Mouse (Mus musculus) layer of hippocampus, adult 18-20 months (tissue): Measurements from ENCODE around the gene Scamp1. TPM values are rescaled to one million over a fixed set of nuclear protein-coding genes. Genes with fewer than 3 reads are reported as not detected.

Experiments used
- DNase-seq, 2 experiments: peaks; one replicate each; pipeline ENCODE4 v3.0.0; 2022; ENCODE audit warnings: low spot score in 2 of 2
- total RNA-seq, 2 experiments: library from RNA; stranded (reverse); gene quantifications; 2 replicates each; pipeline ENCODE4 v1.2.3; 2021

The Scamp1 gene
- total RNA-seq, 2 experiments from 2014 or later = 160 to 186 TPM

- DNase-seq = no peak
These were observed 6.2 kb downstream of the Scamp1 start for GRCm38 (mm10) chr13:94279420-94279819.

- no peak for DNase-seq
These were observed 14.4 kb downstream of the Scamp1 start for GRCm38 (mm10) chr13:94271284-94271683.

GRCm38 (mm10) chr13:94268201-94268600, 17.5 kb downstream of the Scamp1 start:
- no peak for DNase-seq

- DNase-seq = no peak
These were observed 18.5 kb downstream of the Scamp1 start for GRCm38 (mm10) chr13:94267190-94267589.

GRCm38 (mm10) chr13:94266530-94266929, 19.1 kb downstream of the Scamp1 start:
- DNase-seq = no peak

GRCm38 (mm10) chr13:94265291-94265690, 20.4 kb downstream of the Scamp1 start:
- no peak for DNase-seq

- no peak for DNase-seq
These were observed 21.7 kb downstream of the Scamp1 start for GRCm38 (mm10) chr13:94263943-94264342.

- DNase-seq = no peak
These were observed 23.1 kb downstream of the Scamp1 start for GRCm38 (mm10) chr13:94262551-94262950.

- DNase-seq = no peak
These were observed 24.0 kb downstream of the Scamp1 start for GRCm38 (mm10) chr13:94261624-94262023.

- no peak for DNase-seq
These were observed 24.7 kb downstream of the Scamp1 start for GRCm38 (mm10) chr13:94260961-94261360.

GRCm38 (mm10) chr13:94259210-94259609, 26.4 kb downstream of the Scamp1 start:
- no peak for DNase-seq

GRCm38 (mm10) chr13:94258530-94258929, 27.1 kb downstream of the Scamp1 start:
- no peak for DNase-seq

GRCm38 (mm10) chr13:94257711-94258110, 27.9 kb downstream of the Scamp1 start:
- no peak for DNase-seq

- no peak for DNase-seq
These were observed 30.5 kb downstream of the Scamp1 start for GRCm38 (mm10) chr13:94255176-94255575.

GRCm38 (mm10) chr13:94254286-94254685, 31.4 kb downstream of the Scamp1 start:
- DNase-seq = no peak

- DNase-seq = no peak
These were observed 32.6 kb downstream of the Scamp1 start for GRCm38 (mm10) chr13:94253052-94253451.

GRCm38 (mm10) chr13:94250761-94251160, 34.9 kb downstream of the Scamp1 start:
- no peak for DNase-seq

GRCm38 (mm10) chr13:94250188-94250587, 35.5 kb downstream of the Scamp1 start:
- DNase-seq = no peak

- no peak for DNase-seq
These were observed 42.8 kb downstream of the Scamp1 start for GRCm38 (mm10) chr13:94242897-94243296.

GRCm38 (mm10) chr13:94241892-94242524, 43.6 kb downstream of the Scamp1 start:
- no peak for DNase-seq

GRCm38 (mm10) chr13:94240873-94241272, 44.8 kb downstream of the Scamp1 start:
- no peak for DNase-seq

GRCm38 (mm10) chr13:94240111-94240510, 45.5 kb downstream of the Scamp1 start:
- DNase-seq = no peak

GRCm38 (mm10) chr13:94239488-94239887, 46.2 kb downstream of the Scamp1 start:
- DNase-seq = no peak

GRCm38 (mm10) chr13:94231871-94232270, 53.8 kb downstream of the Scamp1 start:
- DNase-seq = no peak
